11 mouse cellular contexts compared by ENCODE assay signal in the genomic region with DNA sequence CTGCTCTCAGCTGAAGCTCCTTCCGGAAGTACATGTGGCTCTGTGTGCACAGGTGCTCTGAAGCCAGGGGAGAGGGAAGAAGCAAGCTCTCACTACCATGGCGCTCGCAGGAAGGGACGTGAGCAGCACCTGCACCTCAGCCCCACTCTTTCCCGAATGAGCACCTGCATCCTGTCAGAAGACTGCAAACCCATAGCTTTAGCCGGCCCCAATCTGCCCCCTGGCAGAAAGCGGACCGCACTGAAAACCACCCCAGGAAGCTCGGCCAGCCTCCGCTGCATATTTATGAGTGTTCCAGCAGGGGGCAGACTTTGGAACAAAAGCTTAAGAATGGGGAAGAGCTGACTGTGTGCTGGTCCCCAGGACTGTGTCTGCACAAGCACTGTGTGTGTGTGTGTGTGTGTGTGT. TPM values are rescaled to one million over a fixed set of nuclear protein-coding genes. Genes with fewer than 3 reads are reported as not detected.
DNase-seq lines count a peak whose midpoint lies in the region; ATAC-seq and TF ChIP-seq lines count a peak whose summit lies in the region.
"Had no signal": no experiment of that assay in that cellular context is flagged by ENCODE, and none has a peak within 500 bp of the region (broad histone marks: within the 10 kb centered on the region; RNA-seq: fewer than 3 reads in every experiment).

No protein-coding gene starts in this region.

- H3K4me2 ChIP-seq in lung, embryonic 14.5 days, result no peak overlapping the region
- H3K4me2 ChIP-seq: neural tube, embryonic 13.5 days had no signal

- 0 out of 2 replicates have a peak, but pooled peaks have one; percentile 25 for ATAC-seq in lung, embryonic 14.5 days (ENCODE audit: insufficient read depth)

- TF ChIP-seq POLR2A in cortical plate, adult 2 months (IDR thresholded peaks at IDR 0.05; ENCODE audit: extremely low read depth, insufficient read depth, low read length), result no peak
- TF ChIP-seq POLR2A in thymus, adult 2 months (IDR thresholded peaks at IDR 0.05; ENCODE audit: control insufficient read depth, extremely low read depth, insufficient read depth, low read length, poor library complexity), result peak; percentile 47; the same call in 1 of the 2 replicates

- 55% methylated on average over 10 of the region's 10 CpGs for WGBS in lung, embryonic 14.5 days
- 11% methylated on average over 10 of the region's 10 CpGs for WGBS in thymus, adult 2 months

- H3K4me1 ChIP-seq in lung, embryonic 14.5 days (ENCODE audit: insufficient read depth), result no peaks in the 10 kb centered on the region
- H3K4me1 ChIP-seq in cortical plate, adult 2 months (ENCODE audit: control insufficient read depth, insufficient read depth, low read length), result no peaks in the 10 kb centered on the region
- peaks cover 18% of the 10 kb centered on the region for H3K4me1 ChIP-seq in thymus, adult 2 months (replicated peaks; ENCODE audit: control insufficient read depth, insufficient read depth, low read length)

- peak; percentile 52 for TF ChIP-seq CTCF in lung, embryonic 14.5 days (IDR thresholded peaks at IDR 0.05; ENCODE audit: low read depth)
- peak; percentile 32; the same call in 1 of the 2 replicates for TF ChIP-seq CTCF in cortical plate, adult 2 months (IDR thresholded peaks at IDR 0.05; ENCODE audit: extremely low read depth, insufficient read depth, low read length)
- peak; percentile 77; the same call in 1 of the 2 replicates for TF ChIP-seq CTCF in thymus, adult 2 months (IDR thresholded peaks at IDR 0.05; ENCODE audit: borderline replicate concordance, control insufficient read depth, extremely low read depth, insufficient read depth, low read length, poor library complexity)

- no peak overlapping the region for H3K9ac ChIP-seq in lung, embryonic 14.5 days
- H3K9ac ChIP-seq: neural tube, embryonic 13.5 days had no signal

- peak; percentile 21 for DNase-seq in embryo, embryonic 10 days (ENCODE audit: low spot score)
- DNase-seq in embryo, embryonic 11 days, result no peak
- peak; percentile 39 for DNase-seq in lung, embryonic 14.5 days
- no peak for DNase-seq in lung, postnatal 36 days
- peak; percentile 78 for DNase-seq in thymus, adult 2 months
- no peak for DNase-seq in left cerebral cortex, adult 11 months (ENCODE audit: low spot score)
- DNase-seq in layer of hippocampus, postnatal 14 days (ENCODE audit: low spot score in 2 of 2), result no peak

- H3K27ac ChIP-seq in lung, embryonic 14.5 days (ENCODE audit: low read depth), result no peak overlapping the region
- no peak overlapping the region for H3K27ac ChIP-seq in cortical plate, adult 2 months (ENCODE audit: insufficient read depth, low read length)
- peak overlapping the region; percentile 85 for H3K27ac ChIP-seq in thymus, adult 2 months (ENCODE audit: control insufficient read depth, insufficient read depth, low read length)
- H3K27ac ChIP-seq: neural tube, embryonic 13.5 days had no signal

- H3K27me3 ChIP-seq in lung, embryonic 14.5 days (ENCODE audit: insufficient read depth, low read length), result no peaks in the 10 kb centered on the region
- no peaks in the 10 kb centered on the region for H3K27me3 ChIP-seq in thymus, adult 2 months (ENCODE audit: control insufficient read depth, insufficient read depth, low read length)
- H3K27me3 ChIP-seq: neural tube, embryonic 13.5 days had no signal

- H3K36me3 ChIP-seq in lung, embryonic 14.5 days (ENCODE audit: insufficient read depth), result peaks cover 3% of the 10 kb centered on the region
- no peaks in the 10 kb centered on the region for H3K36me3 ChIP-seq in thymus, adult 2 months (ENCODE audit: control insufficient read depth, insufficient read depth, low read length)
- H3K36me3 ChIP-seq: neural tube, embryonic 13.5 days had no signal

- no peak overlapping the region for H3K4me3 ChIP-seq in lung, embryonic 14.5 days (ENCODE audit: low read depth, low read length)
- H3K4me3 ChIP-seq in cortical plate, adult 2 months (ENCODE audit: insufficient read depth, low read length), result no peak overlapping the region
- H3K4me3 ChIP-seq in thymus, adult 2 months (ENCODE audit: control insufficient read depth, insufficient read depth, low read length), result no peak overlapping the region
- H3K4me3 ChIP-seq: neural tube, embryonic 13.5 days had no signal

- no peaks in the 10 kb centered on the region for H3K9me3 ChIP-seq in lung, embryonic 14.5 days (ENCODE audit: low read depth, low read length)
- H3K9me3 ChIP-seq: neural tube, embryonic 13.5 days had no signal

RNA-seq across cellular contexts. Expression of a gene that starts 17.2 kb away (rescaled TPM):
- polyA plus RNA-seq in lung, embryonic 14.5 days (2014; fragmentation: Nextera tagmentation; extraction: Ambion mirVana), result not detected in 2 replicates
- polyA plus RNA-seq in cortical plate, adult 2 months (2012; rRNA removed), result not detected in 2 replicates
- 0.31 TPM in 1 of 2 replicates, not detected in the other for polyA plus RNA-seq in thymus, adult 2 months (2012; rRNA removed)
- not detected for total RNA-seq in layer of hippocampus, postnatal 14 days (2021)
- total RNA-seq: left cerebral cortex, postnatal 36 days had no signal
- polyA plus RNA-seq: heart, embryonic 14.5 days; neural tube, embryonic 13.5 days had no signal

Comparison
In these comparisons a context has a peak if more than half of its experiments do, and no peak if none do; other contexts are left out.
1. DNase-seq: peak in embryo, embryonic 10 days (single experiment), lung, embryonic 14.5 days (single experiment) and thymus, adult 2 months (single experiment); none in embryo, embryonic 11 days (single experiment), lung, postnatal 36 days (single experiment), left cerebral cortex, adult 11 months (single experiment) and layer of hippocampus, postnatal 14 days (0 of 2).
2. Peak in every context shown above with its lines, with median percentiles within 50 percentile points of each other: CTCF ChIP-seq.